Mouse (Mus musculus) left cerebral cortex, postnatal 10 days (tissue): ENCODE measurements around the gene Mapk12. TPM values are rescaled to one million over a fixed set of nuclear protein-coding genes. Genes with fewer than 3 reads are reported as not detected.

Experiments used
- DNase-seq, 2 experiments: peaks; one replicate each; pipeline ENCODE4 v3.0.0; 2021 to 2022; ENCODE audit warnings: low spot score in 2 of 2, mixed read lengths in 1 of 2; ENCODE audit errors: extremely low spot score in 1 of 2
- intact Hi-C: fragments of 180-260 bp; cut with DNase I; formaldehyde crosslinking; loops from one replicate; pipeline ENCODE4 v1.15.1; 2025
- total RNA-seq, 2 experiments: library from RNA; stranded (reverse); gene quantifications; 2 replicates each; pipeline ENCODE4 v1.2.3; 2021

Mapk12 gene
- total RNA-seq, 2 experiments from 2014 or later, result 5.0 to 5.3 TPM

DNA sequence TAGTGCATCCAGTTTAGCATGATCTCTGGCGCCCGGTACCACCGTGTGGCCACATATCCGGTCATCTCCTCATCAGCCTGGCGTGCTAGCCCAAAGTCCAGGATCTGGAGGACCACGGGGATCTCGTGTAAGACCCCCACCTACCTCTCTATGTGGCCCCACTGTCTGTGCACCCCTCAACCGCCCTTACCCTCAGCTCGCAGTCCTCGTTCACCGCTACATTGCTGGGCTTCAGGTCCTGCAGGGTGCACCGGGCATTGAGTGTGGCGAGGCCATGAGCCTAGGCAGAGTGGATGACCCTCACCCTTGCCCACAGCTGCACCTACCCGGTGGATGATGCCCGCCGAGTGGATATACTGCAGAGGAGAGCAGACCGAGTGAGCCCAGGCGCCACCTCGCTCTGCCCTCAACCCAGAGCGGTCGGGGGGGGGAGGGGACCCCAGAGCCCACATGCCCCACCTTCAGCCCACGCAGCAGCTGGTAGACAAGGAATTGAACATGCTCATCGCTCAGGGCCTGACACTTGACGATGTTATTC lies 5.4 kb upstream of the Mapk12 start:
- intact Hi-C loops, result no loop called here

DNA sequence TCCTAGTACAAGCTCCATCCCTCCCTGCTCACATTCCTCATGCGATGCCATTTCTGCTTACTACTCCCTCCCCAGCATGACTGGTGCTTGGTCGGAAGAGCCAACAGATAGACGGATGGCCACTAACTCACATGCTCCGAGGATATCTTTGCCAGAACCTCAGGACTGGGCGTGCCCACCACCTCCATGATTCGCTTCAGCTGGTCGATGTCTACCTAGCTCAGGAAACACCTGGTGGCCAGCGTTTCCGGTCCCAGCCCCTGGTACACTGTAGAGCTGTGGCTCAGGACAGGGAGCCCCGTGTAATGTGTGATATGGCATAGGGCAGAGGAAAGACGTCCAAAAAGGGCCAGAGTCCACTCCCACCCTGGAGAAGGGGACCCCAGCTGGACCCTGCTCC lies 4.5 kb upstream of the Mapk12 start:
- intact Hi-C loops, result no loop called here
- DNase-seq, result peak in 1 of 2 experiments; percentile 21

More for the DNA sequence above, 5.4 kb upstream of the Mapk12 start:
- DNase-seq, result peak in 1 of 2 experiments; percentile 32

DNA sequence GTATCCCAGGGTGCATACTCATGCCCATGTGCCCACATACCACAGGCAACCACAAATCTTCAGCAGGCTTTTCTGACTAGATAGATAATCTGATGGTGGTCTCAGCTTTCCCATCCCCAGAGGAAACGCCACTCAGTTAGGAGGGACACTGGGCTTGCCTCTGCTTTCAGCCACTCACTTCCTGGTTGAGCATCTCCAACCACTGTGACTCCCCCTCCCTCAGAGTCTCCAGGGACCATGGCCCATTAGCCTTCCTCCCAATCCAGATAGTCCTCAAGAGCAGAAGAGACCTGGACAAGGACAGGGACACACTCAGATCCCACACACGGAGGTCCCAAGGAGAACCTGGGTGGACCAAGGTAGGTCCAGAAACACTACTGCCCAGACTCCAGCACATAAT lies 2.6 kb upstream of the Mapk12 start:
- DNase-seq, result no peak
- intact Hi-C loops, result no loop called here

DNA sequence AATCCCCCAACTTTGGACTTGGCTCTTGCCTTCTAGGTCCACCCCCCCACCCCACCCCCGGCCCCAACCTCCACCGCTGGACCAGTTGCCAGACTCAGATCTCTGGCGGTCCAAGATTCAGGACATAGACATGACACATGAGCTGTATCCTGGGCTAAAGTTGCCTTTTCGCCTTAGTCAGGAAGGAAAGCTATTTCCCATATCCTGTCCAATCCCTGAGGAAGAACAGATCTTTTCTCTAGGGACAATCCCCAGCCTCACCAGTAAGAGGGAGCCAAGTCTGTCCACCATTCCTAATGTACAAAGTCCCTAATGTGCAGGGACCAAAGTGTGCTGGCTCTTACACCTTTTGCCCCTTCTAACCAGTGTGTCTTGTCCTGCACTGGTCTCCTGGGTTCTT lies 1.4 kb upstream of the Mapk12 start:
- no peak for DNase-seq
- intact Hi-C loops, result no loop called here

DNA sequence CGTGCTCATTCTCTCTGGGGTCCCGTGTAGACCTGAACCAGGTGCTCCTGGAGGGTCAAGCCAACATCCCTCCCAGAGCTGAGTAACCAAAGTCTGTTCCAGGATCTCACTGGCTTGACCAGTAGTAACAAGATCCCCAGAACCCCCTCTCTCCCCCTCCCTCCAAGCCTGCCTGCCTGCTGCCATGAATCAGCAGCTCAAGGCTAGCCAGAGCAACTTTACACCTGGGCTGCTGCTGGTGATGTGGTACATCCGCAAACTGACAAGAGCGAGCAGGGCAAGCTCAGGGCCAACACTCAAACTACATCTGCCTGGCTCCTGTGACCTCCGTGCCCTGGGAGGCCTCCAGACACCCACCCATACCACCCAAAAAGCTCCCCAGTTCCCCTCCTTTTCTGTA lies 940 bp upstream of the Mapk12 start:
- no peak for DNase-seq
- intact Hi-C loops, result no loop called here

DNA sequence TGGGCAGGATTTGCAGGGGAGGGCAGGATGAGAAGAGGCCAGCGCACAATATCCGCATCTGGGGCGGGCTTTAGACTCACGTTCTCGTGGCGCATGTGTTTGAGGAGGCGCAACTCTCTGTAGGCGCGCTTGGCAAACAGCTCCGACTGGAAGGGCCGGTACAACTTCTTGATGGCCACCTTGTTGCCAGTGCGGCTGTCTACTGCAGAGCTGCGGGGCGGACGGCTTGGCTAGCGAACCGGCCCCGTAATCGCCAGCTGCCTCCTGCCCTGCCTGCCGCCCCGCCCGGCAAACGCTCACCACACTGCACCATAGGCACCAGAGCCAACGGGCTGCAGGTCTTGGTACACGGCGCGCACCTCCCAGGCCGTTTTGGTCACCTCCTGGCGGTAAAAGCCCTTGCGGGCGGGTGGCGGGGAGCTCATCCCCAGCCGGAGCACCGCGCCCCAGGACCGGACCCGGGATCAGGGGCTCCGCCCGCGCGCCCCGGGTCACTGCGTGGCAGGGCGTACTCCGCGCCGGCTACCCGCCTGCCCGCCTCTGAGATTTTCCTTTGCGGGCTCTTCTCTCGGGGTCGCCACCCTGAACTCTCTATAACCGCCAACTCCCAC lies 350 bp downstream of the Mapk12 start:
- peak in 1 of 2 experiments; percentile 71 for DNase-seq
- intact Hi-C loops, result no loop called here

DNA sequence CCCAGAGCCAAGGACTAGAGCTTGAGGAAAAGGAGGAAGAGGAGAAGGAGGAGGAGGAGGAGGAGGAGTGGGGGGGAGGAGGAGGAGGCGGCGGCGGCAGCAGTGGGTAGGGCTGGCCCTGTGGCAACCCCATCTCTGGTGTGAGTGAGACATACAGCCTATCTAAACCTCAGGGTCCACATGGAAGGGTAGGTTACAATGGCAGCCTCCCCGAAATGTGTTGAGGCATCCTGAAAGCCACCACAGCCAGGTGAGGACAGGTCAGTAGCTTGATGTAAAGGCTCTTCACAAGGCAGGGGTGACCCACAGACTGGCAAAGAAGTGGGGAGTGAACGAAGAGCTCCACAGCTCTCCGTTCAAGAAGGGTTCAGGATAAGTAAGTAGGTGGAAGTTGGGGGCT lies 2.0 kb downstream of the Mapk12 start:
- peak in 1 of 2 experiments; percentile 19 for DNase-seq
- intact Hi-C loops, result no loop called here

DNA sequence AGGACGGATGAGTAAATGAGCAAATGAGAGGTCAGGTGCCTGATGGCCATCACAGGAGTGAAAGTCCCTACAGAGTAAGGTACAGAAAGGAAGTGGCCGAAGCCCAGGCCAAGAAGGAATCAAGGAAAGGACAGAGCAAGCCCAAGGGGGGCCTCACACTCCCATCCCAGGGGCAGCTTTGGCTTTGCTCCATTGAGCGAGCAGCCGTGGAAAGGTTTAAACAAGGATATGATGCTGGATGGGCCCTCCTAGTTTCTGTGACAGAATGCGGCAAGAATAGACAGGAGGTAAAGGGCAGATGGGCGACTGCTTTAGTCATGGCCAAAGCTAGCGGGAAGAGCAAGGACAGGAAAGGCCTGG lies 2.5 kb downstream of the Mapk12 start:
- intact Hi-C loops, result no loop called here
- DNase-seq, result peak in 1 of 2 experiments; percentile 23

DNA sequence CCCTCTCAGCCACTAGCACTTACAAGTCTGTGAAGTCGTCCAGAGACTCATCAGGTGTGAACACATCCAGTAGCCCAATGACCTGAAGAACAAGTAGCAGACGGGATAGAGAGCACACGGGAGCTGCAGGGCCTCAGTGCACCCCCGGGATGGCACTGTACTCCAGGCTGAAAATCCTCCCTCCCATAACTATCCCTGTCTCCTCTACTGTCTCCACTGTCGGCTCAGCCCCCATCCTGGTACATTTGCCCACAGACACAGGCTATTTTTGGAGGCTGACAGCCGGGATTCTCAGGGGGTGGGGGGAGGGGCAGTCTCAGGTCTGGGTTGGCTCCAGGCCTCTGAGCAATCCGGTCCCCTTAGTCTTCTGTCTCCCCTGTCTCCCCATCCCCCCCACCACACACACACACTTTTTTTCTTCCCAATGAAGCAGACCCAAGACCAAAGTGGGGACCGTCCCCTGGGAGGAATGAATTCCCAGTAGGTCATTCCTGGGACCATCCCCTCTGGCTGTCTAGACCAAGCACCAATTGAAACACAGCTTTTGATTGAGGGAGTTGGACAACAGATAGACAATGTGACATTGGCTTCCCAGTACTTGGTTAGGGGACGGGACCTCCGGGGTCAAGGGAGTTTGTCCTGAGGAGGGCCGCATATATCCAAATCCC lies 3.0 kb downstream of the Mapk12 start:
- DNase-seq, result peak in 1 of 2 experiments; percentile 31
- intact Hi-C loops, result no loop called here

DNA sequence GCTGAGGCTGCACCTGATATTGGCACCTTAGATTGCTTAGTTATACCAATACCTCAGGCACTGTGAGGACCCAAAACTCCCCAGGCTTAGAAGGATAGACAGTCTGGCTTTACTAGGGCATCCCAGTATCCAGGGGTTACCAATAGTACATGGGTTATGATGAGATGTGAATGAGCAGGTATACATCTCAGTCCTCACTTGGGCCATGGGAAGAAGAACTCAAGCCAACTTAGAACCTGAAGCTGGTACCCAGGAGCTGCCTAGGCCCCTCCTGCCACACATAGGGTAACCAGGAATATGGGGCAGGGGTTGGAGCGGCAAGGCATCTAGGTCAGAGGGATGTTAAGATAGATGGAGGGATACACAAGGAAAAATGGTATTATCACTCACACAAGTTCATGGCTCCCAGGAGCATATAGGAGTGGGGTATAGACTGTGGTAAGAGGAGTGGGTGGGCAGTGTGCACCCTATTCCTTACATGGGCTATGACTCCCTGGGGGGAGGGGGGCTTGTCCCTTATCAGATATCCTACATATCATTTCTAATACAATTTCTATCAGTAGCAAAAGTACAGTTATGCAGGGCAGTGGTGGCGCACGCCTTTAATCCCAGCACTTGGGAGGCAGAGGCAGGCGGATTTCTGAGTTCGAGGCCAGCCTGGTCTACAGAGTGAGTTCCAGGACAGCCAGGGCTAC lies 3.9 kb downstream of the Mapk12 start:
- intact Hi-C loops, result no loop called here

DNA sequence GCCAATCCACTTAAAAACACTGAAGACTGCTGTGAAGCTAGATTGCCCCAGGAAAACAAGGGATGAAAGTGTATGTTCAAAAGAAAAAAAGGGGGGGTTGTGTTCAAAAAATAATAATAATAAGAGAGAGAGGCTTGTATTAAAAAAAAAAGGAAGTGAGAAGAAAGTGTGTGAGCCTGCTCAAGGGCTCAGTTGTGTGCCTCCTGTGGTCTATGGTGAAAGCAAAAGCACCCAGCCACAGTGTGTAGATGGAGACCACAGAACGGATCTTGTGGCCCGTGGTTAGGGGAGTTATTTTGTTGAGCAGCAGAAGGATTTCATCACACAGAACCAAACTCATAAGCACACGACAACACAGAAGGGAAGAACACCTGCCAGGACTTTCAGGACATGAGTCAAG lies 9.2 kb downstream of the Mapk12 start:
- no peak for DNase-seq
- intact Hi-C loops, result no loop called here

More for the DNA sequence above, 3.9 kb downstream of the Mapk12 start:
- no peak for DNase-seq

DNA sequence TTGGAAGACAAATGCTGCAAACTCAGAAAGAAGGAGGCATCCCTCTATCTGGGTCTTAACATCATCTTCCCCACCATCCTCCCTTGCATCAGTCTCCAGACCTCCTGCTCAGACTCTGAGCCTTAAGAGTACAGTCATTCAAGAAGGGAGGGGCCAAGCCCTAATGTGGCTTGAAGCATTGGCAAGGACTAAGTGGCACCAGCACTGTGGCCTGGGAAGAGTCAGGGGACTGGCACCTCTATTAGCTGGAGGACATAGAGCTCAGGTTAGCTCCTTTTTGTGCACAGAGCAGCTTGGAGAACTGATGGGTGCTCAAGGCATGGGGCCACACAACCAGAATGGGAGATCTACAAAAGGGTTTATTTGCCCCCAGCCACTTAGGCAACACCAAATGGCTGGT lies 10.3 kb downstream of the Mapk12 start:
- DNase-seq, result no peak
- intact Hi-C loops, result no loop called here

DNA sequence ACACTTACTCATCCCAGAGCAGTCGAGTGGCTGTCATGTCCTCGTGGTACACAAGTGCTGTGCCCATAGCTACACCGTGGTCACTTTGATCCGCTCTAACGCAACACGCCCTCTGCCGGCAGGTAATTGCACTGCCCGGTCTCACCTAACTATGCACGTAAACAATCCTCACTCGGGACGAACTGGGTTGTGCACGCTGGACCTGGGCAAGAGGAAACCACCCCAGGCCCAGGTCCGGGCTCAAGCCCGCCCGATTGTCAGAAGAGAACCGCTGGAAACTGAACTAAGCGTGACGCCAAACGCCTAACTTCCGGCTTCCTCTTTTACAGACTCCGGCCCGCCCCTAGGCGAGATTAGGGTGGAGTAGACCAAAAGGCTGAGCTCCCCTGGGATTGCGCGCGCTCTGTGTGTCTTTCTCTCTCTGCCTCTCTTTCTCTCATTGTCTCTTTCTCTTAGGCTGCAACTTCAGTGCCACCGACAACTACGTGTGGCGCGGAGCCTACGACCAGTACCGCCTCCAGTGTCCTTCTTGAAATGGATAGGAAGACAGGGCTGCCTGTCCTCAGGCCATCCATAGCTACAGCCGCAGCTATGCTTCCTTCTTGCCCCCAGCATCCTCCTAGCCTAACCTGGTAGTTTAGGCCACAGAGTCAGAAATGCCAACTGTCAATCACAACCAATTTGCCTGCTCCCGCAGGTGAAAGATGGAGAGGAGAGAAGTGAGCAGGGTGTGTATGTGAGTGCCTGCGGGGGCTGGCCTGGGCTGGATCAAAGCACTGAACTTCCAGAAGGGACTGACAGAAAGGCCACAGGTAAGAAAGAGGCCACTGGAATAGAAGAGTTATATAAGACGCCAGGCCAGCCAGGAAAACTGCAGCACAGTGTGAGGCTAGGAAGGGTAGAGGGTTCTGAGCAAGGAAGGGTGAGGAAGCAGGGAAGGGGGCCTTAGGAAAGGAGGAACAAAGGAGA lies 11.8 kb downstream of the Mapk12 start, which contains the start of gene Hdac10:
Hdac10 (minus strand) TSS at position 319 of the 969 bp plus-strand sequence.
- intact Hi-C loops, result loop anchor here (5.0 kb wide), 2 partner anchors 54 to 84 kb away; partner anchors contain the start of genes Plxnb2 and Ppp6r2
- DNase-seq, result peak; percentile 63 to 88

DNA sequence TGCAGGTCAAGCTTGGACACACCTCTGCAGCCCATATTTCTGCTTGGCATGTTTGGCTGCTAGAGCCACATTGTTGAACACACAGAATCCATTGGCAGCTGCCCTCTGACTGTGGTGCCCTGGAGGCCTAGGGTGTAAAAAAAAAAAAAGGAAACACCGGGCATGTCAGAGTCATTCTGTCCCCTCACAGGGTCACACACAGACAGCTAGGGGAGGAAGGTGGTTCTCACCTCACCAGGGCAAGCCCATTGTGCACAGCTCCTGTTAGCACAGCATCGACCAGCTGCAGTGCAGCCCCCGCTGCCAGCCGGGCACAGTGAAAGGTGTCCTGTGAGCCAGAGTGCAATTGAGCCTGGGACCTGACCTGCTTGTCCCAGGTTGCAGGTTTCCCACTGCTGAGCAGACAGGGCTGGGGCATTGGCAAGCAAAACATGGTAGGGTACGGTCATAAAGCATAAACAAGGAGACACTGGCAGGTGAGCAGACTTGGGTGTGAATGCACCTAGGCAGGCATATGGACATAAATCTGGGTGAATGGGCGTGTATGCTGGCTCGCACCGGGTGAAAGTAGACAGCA lies 13.1 kb downstream of the Mapk12 start:
- intact Hi-C loops, result loop anchor here (5.0 kb wide), 2 partner anchors 55 to 85 kb away; partner anchors contain the start of genes Plxnb2 and Ppp6r2
- DNase-seq, result no peak

DNA sequence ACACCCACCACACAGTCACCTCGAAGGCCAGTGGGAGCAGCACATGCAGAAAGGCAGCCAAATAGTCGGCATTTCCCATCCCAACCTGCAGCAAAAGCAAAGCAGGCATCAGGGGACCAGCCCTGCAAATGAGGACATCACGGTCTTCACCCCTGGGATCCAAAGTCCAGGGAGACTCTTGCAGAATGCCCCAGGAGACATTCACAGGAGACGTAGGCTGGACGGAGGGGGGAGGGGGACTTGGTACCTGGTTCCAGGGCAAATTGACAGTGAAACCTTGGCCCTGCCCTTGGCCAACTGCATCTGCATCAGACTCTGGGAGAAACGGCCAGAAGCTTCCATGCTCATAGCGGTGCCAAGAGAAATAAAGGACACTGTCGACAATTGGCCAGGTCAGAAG lies 13.9 kb downstream of the Mapk12 start:
- DNase-seq, result no peak
- intact Hi-C loops, result loop anchor here (5.0 kb wide), 2 partner anchors 56 to 86 kb away; partner anchors contain the start of genes Plxnb2 and Ppp6r2

DNA sequence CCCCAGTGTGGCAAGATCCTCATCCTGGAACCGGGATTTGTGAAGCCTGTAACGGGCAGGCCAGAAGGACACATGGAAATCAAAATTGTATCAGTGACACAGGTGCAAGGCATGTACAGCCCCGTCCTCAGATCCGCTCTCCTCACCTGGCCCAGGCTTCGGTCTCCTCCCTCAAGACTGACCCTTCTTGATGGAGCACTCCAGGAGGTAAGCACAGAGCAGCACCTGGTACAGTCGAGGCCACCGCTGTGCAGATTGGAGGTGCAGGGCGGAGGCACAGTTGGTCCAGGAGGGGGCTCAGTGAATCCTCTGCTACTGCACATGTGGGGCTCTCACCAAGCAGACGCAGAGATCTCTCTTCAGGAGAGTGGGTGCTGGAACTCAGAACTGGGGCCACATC lies 15.2 kb downstream of the Mapk12 start:
- no peak for DNase-seq
- intact Hi-C loops, result loop anchor here (5.0 kb wide), 2 partner anchors 57 to 87 kb away; partner anchors contain the start of genes Plxnb2 and Ppp6r2

DNA sequence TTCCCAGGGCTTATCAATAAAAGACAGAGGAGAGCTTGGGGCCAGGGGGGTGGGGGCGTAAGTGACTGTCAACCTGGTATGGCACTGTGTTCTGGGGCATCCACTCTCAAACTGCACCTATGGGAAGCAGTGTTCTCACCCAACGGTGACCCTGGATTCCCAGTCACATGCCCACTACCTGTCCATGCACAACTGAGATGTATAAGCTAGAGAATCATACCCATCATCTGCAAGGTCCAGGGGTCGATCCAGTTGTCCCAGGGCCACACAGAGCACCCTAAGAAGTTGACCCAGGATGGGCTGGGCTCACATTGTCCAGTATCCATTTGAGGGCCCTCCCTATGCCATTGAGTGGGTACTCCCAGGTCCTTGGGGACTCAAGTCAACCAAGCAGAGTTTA lies 16.2 kb downstream of the Mapk12 start:
- no peak for DNase-seq
- intact Hi-C loops, result loop anchor here (5.0 kb wide), 1 partner anchor 73 kb away; the partner anchor contains the start of gene Dennd6b

DNA sequence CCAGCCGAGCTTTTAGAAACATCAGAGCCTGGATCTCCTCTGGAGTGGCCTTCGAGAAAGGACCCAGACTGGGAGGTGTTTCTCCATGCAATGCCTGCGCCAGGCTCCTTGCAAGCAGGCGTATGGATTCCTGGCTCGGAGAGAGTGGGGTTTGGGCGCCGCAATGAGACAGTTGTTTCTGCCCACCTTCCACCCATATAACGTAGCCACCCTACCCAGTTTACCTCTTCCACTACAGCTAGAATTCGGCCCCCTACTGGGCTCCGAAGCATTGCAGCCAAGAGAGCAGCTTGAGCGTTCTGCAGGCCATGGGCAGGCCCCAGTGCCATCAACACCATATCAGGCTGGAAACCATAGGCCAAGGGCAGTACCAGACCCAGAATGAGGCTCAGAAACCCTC lies 16.9 kb downstream of the Mapk12 start:
- intact Hi-C loops, result loop anchor here (5.0 kb wide), 1 partner anchor 74 kb away; the partner anchor contains the start of gene Dennd6b
- DNase-seq, result peak in 1 of 2 experiments; percentile 71
